Mouse (Mus musculus) left cerebral cortex, adult 18-20 months (tissue): ENCODE measurements around the gene H1foo. TPM values are rescaled to one million over a fixed set of nuclear protein-coding genes. Genes with fewer than 3 reads are reported as not detected.

ENCODE experiments used
- total RNA-seq, 2 experiments: library from RNA; stranded (reverse); gene quantifications; 2 replicates each; pipeline ENCODE4 v1.2.3; 2021

The H1foo gene
- total RNA-seq, 2 experiments from 2014 or later = not detected

Other genes with a start within 250 kb of the H1foo start
- 1 to 10 TPM in 1 of 2 experiments, under 1 TPM in 1; 0.56 to 4.8 TPM for gene Tmem40, start 182.5 kb upstream of the H1foo start, total RNA-seq
- gene Cand2, start 170.4 kb upstream of the H1foo start, total RNA-seq = 1 to 10 TPM; 2.0 to 2.4 TPM
- 100 to 1,000 TPM; 512 to 513 TPM for gene Rpl32, start 136.2 kb upstream of the H1foo start, total RNA-seq
- gene Efcab12, start 106.5 kb upstream of the H1foo start, total RNA-seq = 1 to 10 TPM; 4.9 to 5.5 TPM
- 1 to 10 TPM; 9.5 to 9.9 TPM for gene Mbd4, start 91.6 kb upstream of the H1foo start, total RNA-seq
- gene Ift122, start 91.5 kb upstream of the H1foo start, total RNA-seq = 10 to 100 TPM; 28.7 to 30.3 TPM
- gene Rho, start 13.2 kb upstream of the H1foo start, total RNA-seq = under 1 TPM; 0.63 to 0.70 TPM
- gene Plxnd1, start 50.1 kb downstream of the H1foo start, total RNA-seq = 100 to 1,000 TPM; 103 to 123 TPM
- 10 to 100 TPM; 70.5 to 79.6 TPM for gene Tmcc1, start 248.5 kb downstream of the H1foo start, total RNA-seq